Mouse (Mus musculus): ENCODE data around the gene Fam206a.

Gene Fam206a

DNA sequence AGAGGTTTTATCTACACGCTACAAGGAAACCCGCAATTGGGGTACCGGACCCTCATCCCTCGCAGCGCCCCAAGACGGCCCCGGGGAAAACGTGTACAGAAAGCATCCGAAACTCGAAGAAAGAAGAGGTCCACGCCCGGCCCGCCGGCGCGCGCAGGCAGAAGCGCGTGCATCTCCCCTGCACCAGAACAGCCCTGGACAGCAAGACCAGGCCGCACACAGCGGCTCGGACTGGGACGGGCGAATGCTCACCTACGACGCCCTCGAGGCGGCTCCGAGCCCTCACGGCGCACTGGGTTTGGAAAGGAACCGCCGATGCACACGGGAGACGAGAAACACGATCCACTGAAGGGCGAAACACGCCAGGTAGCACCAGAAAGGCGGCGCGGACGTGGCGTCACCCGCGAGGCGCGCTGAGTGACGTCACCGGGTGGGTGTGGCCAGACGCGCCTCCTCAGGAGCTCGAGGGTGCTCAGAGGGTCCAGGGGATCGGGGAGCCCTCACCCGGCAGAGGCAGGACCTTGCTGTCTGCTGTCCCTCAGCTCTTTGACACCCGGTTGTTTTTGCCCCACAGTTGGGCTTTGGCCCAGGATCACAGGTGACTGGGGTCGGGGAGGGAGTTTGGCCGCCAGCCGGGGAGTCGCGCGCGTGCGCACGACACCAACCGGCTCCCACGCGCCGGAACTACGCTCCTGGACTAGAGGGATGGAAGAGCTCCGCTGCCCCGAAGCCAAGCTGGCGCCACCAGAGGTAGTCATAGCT is at the start of gene Fam206a, which contains the start of gene Elp1:
Gene Fam206a (plus strand): TSS at position 439 of the 762 bp plus-strand sequence.
Gene Elp1 (minus strand): TSS at position 425 of the 762 bp plus-strand sequence.
- peak; percentile 93 for DNase-seq

- DNase-seq = no peak
Measured at GRCm38 (mm10) chr4:56756021-56756420, 46.1 kb upstream of the Fam206a start.

DNA sequence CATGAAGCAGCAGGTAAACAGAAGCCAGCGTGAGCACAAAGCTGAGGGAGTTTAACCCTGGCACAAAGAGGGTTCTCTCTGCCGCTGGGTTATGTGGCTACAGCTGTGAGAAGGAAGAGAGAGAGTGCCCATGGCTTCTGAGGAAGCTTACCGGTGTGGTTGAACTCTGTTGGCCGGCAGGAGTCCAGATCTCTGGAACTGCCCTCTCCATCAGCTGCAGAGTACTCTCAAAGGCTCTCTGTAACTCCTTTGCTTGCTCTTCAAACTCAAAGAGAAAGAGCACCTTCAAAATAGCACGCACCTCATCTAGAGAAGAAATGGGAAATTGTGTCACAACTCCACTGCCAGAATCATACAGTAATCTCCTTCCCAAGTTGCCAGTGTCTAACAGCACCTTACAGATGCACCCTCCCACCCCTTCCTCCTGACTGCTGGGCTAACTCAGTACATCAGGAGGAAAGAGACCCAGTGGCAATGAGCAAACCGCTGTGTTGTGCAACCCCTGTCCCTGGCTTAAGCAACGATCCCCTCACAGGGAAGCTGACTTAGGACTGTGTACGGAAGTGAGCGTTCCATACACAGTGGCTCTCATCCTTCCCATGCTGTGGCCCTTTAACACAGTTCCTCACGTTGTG is 45.1 kb upstream of the Fam206a start:
- no peak for DNase-seq

GRCm38 (mm10) chr4:56757693-56758092 is 44.5 kb upstream of the Fam206a start:
- DNase-seq = no peak

- DNase-seq = no peak
Measured at GRCm38 (mm10) chr4:56767861-56768284, 34.3 kb upstream of the Fam206a start.

DNA sequence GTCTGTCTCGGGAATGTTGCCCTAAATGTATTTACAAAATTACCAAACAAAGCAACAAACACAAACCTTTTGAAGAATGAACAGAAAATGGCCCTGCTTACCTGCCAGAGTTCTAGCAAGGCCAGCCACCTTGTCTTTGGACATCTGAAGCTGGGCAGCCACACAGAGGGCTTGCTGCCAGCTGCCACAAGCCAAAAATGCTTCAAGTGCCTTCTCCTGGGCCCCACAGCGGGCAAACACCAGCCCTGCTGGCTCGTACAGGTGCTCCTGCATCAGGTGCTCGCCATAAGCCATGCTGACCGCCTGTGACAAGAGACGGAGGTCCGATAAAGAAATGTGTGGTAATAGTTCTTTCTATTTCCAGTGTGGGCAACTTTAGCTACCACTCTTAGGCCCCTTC is 33.2 kb upstream of the Fam206a start:
- DNase-seq = no peak

- no peak for DNase-seq
Measured at GRCm38 (mm10) chr4:56771065-56771464, 31.1 kb upstream of the Fam206a start.

DNA sequence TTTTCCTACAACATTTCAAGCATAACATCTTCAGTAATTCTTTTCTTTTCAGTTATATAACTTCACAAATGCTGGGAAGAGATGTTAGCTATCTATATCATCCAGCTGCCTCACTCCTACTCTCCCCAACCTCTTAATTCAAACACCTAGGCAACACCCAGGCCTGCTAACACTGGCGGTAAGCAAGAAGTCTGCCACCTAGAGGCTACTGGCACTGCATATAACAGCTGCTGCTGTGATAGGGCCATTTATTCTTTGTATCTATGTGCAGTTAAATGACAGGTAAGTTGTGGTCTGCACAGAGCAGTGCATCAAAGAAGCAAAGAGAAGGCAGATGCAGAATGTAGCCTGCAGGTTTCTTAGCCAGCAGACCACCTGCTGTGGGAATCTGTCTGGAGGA is 10.8 kb upstream of the Fam206a start:
- no peak for DNase-seq

DNA sequence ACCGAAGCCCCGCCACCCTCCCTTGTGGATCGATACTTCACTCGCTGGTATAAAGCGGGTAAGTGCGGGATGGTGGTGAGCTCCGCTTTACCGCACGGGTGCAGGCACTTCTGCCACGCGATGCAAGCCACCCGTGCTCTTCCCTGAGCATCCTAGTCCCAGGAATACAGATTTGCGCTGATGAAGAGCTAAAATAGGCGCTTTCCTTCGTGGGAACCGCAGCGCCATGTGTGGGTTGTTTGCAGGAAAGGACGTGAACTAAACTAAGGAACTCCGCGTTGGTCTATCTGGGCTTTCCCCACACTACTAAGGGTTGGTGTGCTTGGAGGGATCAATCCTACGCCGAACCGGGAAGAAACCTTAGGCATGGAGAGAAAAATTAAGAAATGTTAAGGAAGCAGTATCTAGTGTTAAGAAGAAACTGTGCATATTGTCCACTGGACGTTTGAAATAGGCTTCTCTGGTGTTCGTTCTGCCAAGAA is 565 bp downstream of the Fam206a start:
- no peak for DNase-seq

GRCm38 (mm10) chr4:56809050-56809449 is 6.9 kb downstream of the Fam206a start:
- DNase-seq = no peak

DNA sequence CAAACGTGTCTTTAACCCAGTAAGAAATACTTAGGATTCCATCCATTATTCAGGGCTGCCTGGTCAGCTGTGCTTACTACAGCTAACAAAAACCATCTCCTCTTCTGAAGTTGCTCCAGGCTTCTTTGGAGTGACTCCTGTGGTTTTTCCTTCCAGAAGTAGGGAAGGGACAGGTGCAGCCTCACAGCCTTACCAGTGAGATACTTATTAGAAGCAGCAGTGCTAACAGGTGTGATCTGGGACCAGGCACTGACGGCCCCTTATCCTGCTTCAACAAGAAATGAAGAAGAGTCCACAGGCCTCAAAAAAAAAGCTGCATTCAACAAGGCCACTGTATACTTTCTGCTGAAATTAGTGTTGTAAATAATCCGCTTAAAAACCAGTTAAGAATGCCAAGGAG is 9.5 kb downstream of the Fam206a start:
- DNase-seq = no peak

DNA sequence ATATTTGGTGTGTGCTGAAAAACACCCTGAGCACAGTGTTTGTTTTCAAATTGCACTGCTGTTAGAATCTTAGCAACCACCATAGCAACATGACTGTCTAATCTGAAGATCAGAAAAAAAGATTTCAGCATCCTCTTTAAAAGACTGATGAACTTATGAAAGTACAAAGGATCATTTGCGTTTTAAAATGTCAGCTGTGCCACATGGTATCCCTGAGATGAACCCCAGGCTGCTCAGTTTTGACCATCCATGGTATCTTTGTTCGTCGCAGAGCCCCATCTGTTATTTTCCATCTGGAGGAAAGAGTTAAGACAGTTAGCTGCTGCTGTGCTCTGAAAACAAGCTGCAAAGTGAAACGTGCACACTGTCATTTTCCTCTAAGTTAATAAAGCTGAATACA is 10.0 kb downstream of the Fam206a start:
- DNase-seq = no peak

DNA sequence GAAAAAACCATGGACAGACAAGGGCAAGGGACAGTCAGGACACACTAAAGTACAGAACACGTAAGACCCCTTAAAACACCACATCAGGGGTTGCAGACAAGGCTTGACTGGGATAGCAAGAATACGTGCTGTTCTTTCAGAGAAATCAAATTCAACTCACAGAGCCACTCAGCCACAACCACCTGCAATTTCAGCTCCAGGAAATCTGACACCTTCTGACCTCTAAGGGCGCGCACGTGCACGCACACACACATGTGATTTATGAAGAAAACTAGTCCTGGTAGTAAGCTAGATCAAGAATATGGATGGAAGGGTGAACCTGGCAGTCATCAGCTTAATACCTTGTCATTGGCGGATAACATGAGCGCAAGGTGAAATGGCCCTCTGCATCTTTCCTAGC is 13.0 kb downstream of the Fam206a start:
- no peak for DNase-seq

DNA sequence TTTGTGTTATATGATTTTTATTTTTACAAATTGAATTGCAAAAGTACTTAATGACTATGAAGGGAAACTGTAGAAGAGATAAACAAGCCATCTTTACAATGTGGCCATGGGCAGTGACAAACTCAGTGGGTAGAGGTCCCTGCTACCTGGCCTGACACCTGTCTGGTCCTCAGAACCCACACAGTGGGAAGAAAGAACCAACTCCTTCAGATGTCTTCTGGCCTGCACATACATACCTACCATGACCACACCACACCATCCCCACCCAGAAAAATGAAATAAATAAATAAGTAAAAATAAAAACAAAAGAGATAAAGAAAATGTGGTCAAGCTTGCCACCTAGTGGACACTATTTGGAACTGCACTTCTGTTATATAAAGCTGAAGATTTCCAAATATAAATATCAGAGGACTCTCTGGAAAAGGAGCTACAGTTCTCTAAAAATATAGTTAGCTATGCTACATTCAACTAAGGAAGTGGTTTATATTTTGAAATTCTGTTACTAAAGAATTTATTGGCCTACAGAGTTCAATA is 17.9 kb downstream of the Fam206a start:
- DNase-seq = no peak

DNA sequence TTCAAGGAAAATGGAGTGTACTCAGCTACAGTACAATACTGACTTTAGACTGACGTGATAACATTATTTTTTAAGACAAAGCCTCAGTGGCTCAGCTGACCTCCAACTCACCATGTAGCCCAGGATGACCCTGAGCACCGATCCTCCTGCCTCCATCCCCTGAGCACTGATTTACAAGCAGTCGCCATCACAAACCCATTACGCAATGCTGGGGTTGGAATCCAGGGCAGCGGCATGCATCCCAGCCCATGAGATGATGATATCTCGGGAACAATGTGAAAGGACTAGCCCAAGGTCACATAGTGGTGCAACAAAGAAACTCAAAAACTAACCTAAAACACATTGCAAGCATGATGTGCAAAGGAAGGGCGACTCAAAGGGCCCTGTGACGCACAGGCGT is 22.1 kb downstream of the Fam206a start:
- DNase-seq = no peak

GRCm38 (mm10) chr4:56828932-56829331 is 26.8 kb downstream of the Fam206a start:
- DNase-seq = no peak

- no peak for DNase-seq
Measured at GRCm38 (mm10) chr4:56829511-56829921, 27.4 kb downstream of the Fam206a start.

DNA sequence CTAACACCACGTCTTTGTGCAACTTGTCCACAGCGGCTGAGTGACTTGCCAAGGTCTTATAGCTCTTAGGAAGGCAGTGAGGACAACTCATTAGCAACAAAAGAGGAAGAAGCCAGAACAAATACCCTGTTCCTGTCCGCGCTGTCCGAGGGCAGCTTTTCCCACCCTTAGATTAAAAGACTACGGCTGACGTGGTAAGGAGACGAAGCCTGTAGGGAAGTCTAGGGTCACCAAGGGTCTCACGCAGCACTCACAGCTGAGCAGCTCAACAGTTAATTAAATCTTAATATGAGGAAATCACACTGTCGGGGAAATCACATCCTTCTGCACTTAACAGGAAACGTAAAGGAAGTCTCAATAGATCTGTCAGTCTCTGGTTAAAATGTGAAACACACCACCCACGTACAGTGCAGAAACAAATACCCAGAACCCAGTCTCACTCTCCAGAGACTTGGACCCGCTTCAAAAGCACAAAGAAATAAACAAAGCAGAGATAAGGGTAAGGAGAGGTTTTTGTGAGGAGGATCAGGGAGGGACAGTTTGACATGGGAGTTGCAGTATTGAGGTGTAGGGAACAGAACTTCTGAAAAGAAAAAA is 29.0 kb downstream of the Fam206a start:
- DNase-seq = no peak

- DNase-seq = no peak
Measured at GRCm38 (mm10) chr4:56831998-56832397, 29.9 kb downstream of the Fam206a start.

DNA sequence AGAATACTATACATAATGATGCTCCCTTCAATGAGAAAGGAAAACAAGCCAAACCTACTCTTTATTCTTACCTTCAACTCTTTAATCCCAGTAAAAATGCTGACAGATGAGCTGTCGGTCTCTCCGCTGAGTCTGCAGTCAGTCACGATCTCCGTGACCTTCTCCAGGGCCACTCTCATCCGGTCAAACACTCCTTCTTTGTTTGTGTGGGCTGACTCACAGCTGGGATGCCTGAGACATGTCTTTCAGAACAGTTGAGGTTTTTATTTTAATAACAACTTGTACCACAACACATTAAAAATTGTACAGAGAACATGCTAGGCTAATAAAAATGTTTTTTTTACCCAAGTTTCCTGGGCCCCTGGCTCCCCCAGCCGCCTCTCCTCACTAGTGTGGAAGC is 35.5 kb downstream of the Fam206a start:
- DNase-seq = no peak

- no peak for DNase-seq
Measured at GRCm38 (mm10) chr4:56840297-56840696, 38.2 kb downstream of the Fam206a start.

DNA sequence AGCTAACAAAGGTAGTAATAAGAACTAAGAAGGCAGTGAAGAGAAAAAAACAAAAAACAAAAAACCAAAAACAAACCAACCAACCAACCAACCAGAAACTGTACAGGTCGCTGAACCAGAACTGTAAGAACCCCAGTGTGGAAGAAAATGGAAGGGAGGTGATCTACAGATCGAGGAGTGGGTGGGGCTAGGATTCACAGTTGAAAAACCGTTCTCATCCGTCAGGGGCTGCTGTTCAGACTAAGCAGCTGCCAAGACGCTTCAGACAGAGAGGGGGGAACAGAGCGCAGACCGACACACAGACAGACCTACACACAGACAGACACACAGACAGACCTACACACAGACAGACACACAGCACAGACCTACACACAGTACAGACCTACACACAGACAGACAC is 40.4 kb downstream of the Fam206a start:
- no peak for DNase-seq

- DNase-seq = no peak
Measured at GRCm38 (mm10) chr4:56843963-56844362, 41.8 kb downstream of the Fam206a start.

DNA sequence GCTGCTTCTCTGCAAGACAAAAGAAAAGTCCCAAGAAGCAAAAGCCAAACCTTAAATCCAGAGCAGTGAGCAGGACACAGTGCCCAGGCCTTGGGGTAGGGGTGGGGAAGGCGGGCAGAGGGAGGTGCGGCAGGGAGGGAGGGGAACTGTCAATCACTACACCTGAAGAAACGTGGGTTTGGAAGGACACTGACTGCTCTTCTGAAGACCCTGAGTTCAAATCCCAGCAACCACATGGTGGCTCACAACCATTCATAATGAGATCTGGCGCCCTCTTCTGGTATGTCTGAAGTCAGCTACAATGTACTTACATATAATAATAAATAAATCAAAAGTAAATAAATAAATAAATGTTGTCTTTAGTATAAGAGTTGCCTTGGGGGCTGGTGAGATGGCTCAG is 42.8 kb downstream of the Fam206a start:
- DNase-seq = no peak
